ENCODE assay signal across 8 mouse cellular contexts in genomic region chr16:50736151-50737047, GRCm38 (mm10).
A peak's percentile ranks its signal among the peaks of the same experiment; 100 is the strongest.
DNase-seq lines count a peak whose midpoint lies in the region; ATAC-seq and TF ChIP-seq lines count a peak whose summit lies in the region.

No protein-coding gene starts in this region.

- no peak for TF ChIP-seq POLR2A in cortical plate, adult 2 months (IDR thresholded peaks at IDR 0.05; ENCODE audit: extremely low read depth, insufficient read depth, low read length)

- H3K4me3 ChIP-seq in cortical plate, adult 2 months (ENCODE audit: insufficient read depth, low read length) = peak overlapping the region; percentile 32
- H3K4me3 ChIP-seq in megakaryocyte, embryonic 14.5 days (replicated peaks) = peak overlapping the region; percentile 91

- H3K27ac ChIP-seq in cortical plate, adult 2 months (ENCODE audit: insufficient read depth, low read length) = no peak overlapping the region

- H3K4me1 ChIP-seq in cortical plate, adult 2 months (ENCODE audit: control insufficient read depth, insufficient read depth, low read length) = no peaks in the 10 kb centered on the region
- H3K4me1 ChIP-seq in megakaryocyte, embryonic 14.5 days = peaks cover 28% of the 10 kb centered on the region

- ATAC-seq in activated CD4-positive, CD25-positive, alpha-beta regulatory T cell, adult 4 months = peak; percentile 59

- peaks cover 4% of the 10 kb centered on the region for H3K27me3 ChIP-seq in megakaryocyte, embryonic 14.5 days (replicated peaks)

- no peaks in the 10 kb centered on the region for H3K36me3 ChIP-seq in megakaryocyte, embryonic 14.5 days (replicated peaks; ENCODE audit: low read length)

- DNase-seq in gastrocnemius, adult 8-10 months (ENCODE audit: low spot score in 2 of 2) = peak; percentile 63 to 75
- DNase-seq in hindlimb bud, embryonic 11.5 days (ENCODE audit: extremely low spot score, low read depth, low spot score) = peak; percentile 87
- peak; percentile 63 to 67 for DNase-seq in left cerebral cortex, adult 8-10 months (ENCODE audit: low spot score in 2 of 2)
- peak; percentile 91 to 94 for DNase-seq in right cerebral cortex, postnatal 10 days (ENCODE audit: low spot score in 2 of 2)
- DNase-seq in urinary bladder, postnatal 25 days (ENCODE audit: low spot score) = peak; percentile 94

- TF ChIP-seq CTCF in cortical plate, adult 2 months (IDR thresholded peaks at IDR 0.05; ENCODE audit: extremely low read depth, insufficient read depth, low read length) = peak; percentile 98

- H3K9me3 ChIP-seq in megakaryocyte, embryonic 14.5 days = no peaks in the 10 kb centered on the region
